Mouse (Mus musculus) liver, embryonic 14.5 days (tissue): ENCODE measurements around the gene Kansl2.

ENCODE experiments used
- CTCF ChIP-seq: IDR thresholded peaks from 2 replicates; pipeline ENCODE4 v1.5.1; 2016; ENCODE audit warnings: antibody characterized with exemption, low read depth, control low read depth
- EP300 ChIP-seq: IDR thresholded peaks from 2 replicates; pipeline ENCODE4 v1.6.1; 2016; ENCODE audit warnings: antibody characterized with exemption, low read depth

- TF ChIP-seq CTCF (no peak), EP300 (no peak)
Measured at GRCm38 (mm10) chr15:98469596-98469995, 64.5 kb downstream of the Kansl2 start, which contains the start of gene OR5BS1P.
